Mouse (Mus musculus) liver, postnatal 0 days (tissue): Measurements from ENCODE around the gene Rad51b. TPM values are rescaled to one million over a fixed set of nuclear protein-coding genes. Genes with fewer than 3 reads are reported as not detected.

Experiments used
- ATAC-seq: fragments of 200-750 bp; cut with Nextera tagmentation; 2 replicates; pipeline ENCODE4 v1.8.0; 2017; ENCODE audit warnings: mild to moderate bottlenecking, moderate library complexity
- DNase-seq: peaks from one replicate; pipeline ENCODE4 v3.0.0-alpha.2; 2016
- H3K27ac ChIP-seq: fragments of 300-500 bp; sonication (generic); 2 replicates; pipeline ENCODE4 v1.5.1; 2014; ENCODE audit warnings: antibody characterized with exemption, moderate library complexity, mild to moderate bottlenecking, low read depth
- H3K27me3 ChIP-seq: fragments of 300-500 bp; sonication (generic); 2 replicates; pipeline ENCODE4 v1.6.1; 2014; ENCODE audit warnings: low read length, control low read depth, mixed read lengths; ENCODE audit not compliant: insufficient read depth
- H3K36me3 ChIP-seq: fragments of 300-500 bp; sonication (generic); replicated peaks from 2 replicates; pipeline ENCODE4 v1.6.1; 2014; ENCODE audit warnings: mild to moderate bottlenecking, control low read depth, low read length, moderate library complexity, mixed read lengths; ENCODE audit not compliant: insufficient read depth
- H3K4me1 ChIP-seq: fragments of 300-500 bp; sonication (generic); 2 replicates; pipeline ENCODE4 v1.6.1; 2014; ENCODE audit warnings: antibody characterized with exemption, mild to moderate bottlenecking, control low read depth; ENCODE audit not compliant: insufficient read depth
- H3K4me2 ChIP-seq: fragments of 300-500 bp; sonication (generic); 2 replicates; pipeline ENCODE4 v1.6.1; 2014; ENCODE audit warnings: low read depth, mild to moderate bottlenecking, low read length, moderate library complexity, mixed read lengths
- H3K4me3 ChIP-seq: fragments of 300-500 bp; sonication (generic); 2 replicates; pipeline ENCODE4 v1.5.1; 2014; ENCODE audit warnings: low read depth, low read length
- H3K9ac ChIP-seq: fragments of 300-500 bp; sonication (generic); replicated peaks from 2 replicates; pipeline ENCODE4 v1.6.1; 2014; ENCODE audit warnings: mild to moderate bottlenecking, moderate library complexity
- H3K9me3 ChIP-seq: fragments of 300-500 bp; sonication (generic); 2 replicates; pipeline ENCODE4 v1.6.1; 2016; ENCODE audit warnings: mild to moderate bottlenecking, control low read depth, low read length, mixed read lengths
- CTCF ChIP-seq: sonication (generic); IDR thresholded peaks from 2 replicates; pipeline ENCODE4 v1.5.1; 2016; ENCODE audit warnings: antibody characterized with exemption, low read depth
- EP300 ChIP-seq: IDR thresholded peaks from 2 replicates; pipeline ENCODE4 v1.6.1; 2016; ENCODE audit warnings: antibody characterized with exemption, low read depth, mild to moderate bottlenecking
- WGBS: fragments of 180-500 bp; shearing (Covaris S2); extraction: QIAGEN DNeasy Blood & Tissue Kit; methylation state at CpG from one replicate; pipeline ENCODE4 v1.1.7; 2014; ENCODE audit not compliant: insufficient replicate concordance; 5-methylcytosine and 5-hydroxymethylcytosine counted together
- polyA plus RNA-seq: library from polyadenylated mRNA; unstranded; fragments of >200 nt; fragmentation: Nextera tagmentation; extraction: Ambion mirVana; gene quantifications from 2 replicates; pipeline ENCODE4 v1.2.1, GENCODE M21; 2015

Rad51b gene
- polyA plus RNA-seq, 1 experiment from 2014 or later = 2.5 TPM

DNA sequence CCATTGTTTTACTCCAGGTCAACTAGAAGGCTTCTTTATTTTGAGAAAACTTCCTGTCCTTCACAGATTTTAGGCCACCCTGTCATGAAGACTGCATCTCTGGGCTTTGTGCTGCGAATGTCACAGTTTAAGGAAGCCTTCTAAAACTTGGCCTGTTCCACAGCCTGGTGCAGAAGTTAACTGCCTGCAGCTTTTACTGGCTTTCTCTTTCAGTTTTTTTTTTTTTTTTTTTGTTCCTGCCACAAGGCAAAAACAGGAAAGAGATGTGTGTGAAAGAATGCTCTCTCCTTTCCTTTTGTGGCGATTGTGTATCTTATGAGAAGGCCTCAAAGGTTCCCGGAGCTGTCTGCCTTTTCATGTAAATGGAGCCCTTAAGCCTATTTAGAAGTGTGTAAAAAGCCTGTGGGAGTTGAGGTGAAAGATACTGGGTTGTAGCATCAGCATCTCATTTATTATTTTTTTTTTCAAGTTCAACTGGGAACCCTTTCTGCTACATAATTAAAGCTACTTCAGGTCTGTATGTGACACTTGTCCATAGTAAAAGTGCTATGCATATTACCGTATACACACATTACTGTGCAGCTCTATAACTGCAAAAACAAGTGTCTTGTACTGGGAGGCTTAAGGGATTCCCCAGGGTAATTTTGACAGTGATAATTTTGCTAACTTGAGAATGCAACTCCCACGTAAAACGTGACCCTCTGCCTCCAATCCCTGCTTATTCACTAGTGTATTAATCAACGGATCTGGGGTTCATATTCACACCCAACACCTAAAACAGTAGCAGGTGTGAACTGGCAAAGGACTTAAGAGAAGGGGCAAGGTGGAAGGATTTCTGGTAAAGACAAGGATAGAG, 328.8 kb downstream of the Rad51b start:
- TF ChIP-seq EP300 (peak; percentile 39; the same call in 1 of the 2 replicates), CTCF (no peak)
- Histone ChIP-seq H3K4me1 (peaks cover 12% of the 10 kb centered on the region), H3K27me3 (no peaks in the 10 kb centered on the region), H3K36me3 (no peaks in the 10 kb centered on the region), H3K9ac (no peak overlapping the region), H3K9me3 (no peaks in the 10 kb centered on the region), H3K27ac (peak overlapping the region; percentile 44), H3K4me3 (no peak overlapping the region), H3K4me2 (no peak overlapping the region)
- no peak for DNase-seq
- WGBS = 48% methylated on average over 7 of the region's 7 CpGs
- ATAC-seq = no peak

DNA sequence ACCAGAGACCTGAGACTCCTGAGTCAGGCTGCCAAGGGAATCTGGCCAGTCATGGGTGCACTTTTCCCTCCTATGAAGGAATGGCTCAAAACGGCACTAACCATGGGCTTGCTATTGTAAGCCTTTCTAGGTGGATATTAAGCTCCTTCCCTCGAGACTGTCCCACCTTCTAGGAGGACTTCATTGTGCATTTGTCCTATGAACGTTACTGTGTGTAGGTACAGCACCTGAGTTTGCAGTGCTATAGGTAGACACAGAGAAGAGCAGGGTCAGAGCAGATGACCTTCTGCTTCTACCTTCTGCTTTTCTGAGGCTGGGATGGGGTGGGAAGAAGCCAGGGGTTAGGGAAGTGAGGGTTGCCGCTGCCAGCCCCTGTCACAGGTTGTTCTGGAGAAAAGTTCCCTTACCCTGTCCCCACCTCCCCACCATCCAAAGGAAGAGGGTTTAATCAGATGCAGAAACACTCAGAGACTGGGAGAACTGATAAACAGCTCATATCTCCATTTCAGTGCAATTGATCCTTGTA, 329.5 kb downstream of the Rad51b start:
- no peak for ATAC-seq
- no peak overlapping the region for H3K9ac ChIP-seq
- no peak overlapping the region for H3K4me3 ChIP-seq
- H3K9me3 ChIP-seq = no peaks in the 10 kb centered on the region
- 60% methylated on average over 4 of the region's 4 CpGs for WGBS
- no peak overlapping the region for H3K4me2 ChIP-seq
- no peaks in the 10 kb centered on the region for H3K36me3 ChIP-seq
- no peak for DNase-seq
- H3K27me3 ChIP-seq = no peaks in the 10 kb centered on the region
- peak overlapping the region; percentile 44 for H3K27ac ChIP-seq
- H3K4me1 ChIP-seq = peaks cover 12% of the 10 kb centered on the region
- TF ChIP-seq EP300 (no peak), CTCF (no peak)

DNA sequence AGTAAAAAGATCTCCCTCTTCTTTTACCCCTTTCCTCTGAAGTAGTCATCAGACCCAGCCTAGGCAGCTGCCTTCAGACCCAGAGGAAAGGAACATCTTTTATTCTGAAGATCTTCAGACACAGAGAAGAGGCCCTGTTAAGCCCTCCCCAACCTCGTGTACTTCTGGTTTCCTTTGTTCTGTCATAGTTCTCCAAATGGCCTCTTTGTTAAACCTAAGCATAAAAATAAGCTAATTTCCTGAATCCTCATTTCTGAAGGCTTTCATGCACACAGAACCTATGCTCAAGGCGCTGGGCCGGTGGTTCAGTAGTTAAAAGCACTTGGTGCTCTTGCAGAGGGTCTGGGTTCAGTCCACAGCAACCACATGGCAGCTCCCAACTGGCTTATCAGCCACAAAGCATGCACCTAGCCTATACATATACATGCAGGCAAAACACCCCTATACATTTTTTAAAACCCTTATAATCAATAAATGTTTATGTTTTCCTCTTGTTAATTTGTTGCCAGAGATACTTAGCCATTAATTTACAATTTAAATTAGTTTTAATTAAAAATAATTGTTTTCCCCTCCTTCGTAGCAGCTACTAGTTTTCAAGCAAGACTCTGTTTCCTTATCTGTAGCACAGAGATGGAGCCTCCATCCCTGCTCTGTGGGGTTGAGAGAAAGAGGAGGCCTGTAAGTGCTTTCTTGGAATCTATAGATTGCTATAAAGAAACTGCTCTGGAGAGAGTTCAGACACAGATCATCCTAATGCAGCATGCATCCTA, 330.5 kb downstream of the Rad51b start:
- H3K36me3 ChIP-seq = no peaks in the 10 kb centered on the region
- H3K9me3 ChIP-seq = no peaks in the 10 kb centered on the region
- TF ChIP-seq EP300 = no peak
- no peak for TF ChIP-seq CTCF
- WGBS = 39% methylated on average over 4 of the region's 4 CpGs
- no peak for DNase-seq
- no peaks in the 10 kb centered on the region for H3K27me3 ChIP-seq
- no peak for ATAC-seq
- no peak overlapping the region for H3K4me3 ChIP-seq
- H3K9ac ChIP-seq = no peak overlapping the region
- peak overlapping the region; percentile 60 for H3K27ac ChIP-seq
- H3K4me1 ChIP-seq = peaks cover 12% of the 10 kb centered on the region
- no peak overlapping the region for H3K4me2 ChIP-seq

DNA sequence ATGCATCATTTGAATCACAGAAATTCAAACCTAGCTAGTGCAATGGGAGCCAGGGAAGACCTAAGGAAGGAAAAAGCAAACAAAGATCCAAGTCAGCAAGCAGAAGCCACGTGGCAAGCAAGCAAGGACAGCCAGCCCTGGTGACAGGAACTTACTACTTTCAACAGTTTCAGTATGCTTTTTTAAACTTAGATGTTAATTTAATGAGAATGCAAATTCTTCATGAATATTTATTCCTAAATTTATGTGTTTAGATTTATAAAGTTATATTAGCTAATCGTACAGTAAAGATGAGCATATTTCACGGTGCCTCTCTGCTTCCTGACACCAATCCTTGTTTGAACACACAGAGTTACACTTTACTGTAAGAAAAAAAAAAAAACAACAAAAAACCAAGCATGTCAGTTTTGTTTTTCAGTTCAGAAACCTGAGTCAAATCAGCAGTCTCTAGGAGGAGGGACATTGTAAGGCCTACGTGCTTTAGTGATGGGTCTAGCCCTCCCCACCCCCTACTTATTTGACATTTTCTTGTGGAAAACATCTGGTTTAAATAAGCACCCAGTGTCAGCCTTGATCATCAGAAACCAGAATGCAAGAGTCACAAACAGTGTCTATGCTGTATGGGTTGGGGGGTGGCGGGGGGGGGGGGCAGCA, 331.2 kb downstream of the Rad51b start:
- H3K4me1 ChIP-seq = peaks cover 12% of the 10 kb centered on the region
- no peaks in the 10 kb centered on the region for H3K27me3 ChIP-seq
- no peak for DNase-seq
- H3K36me3 ChIP-seq = no peaks in the 10 kb centered on the region
- TF ChIP-seq CTCF = no peak
- TF ChIP-seq EP300 = no peak
- no peak overlapping the region for H3K4me3 ChIP-seq
- peak overlapping the region; percentile 55 for H3K27ac ChIP-seq
- 73% methylated on average over 5 of the region's 5 CpGs for WGBS
- H3K4me2 ChIP-seq = no peak overlapping the region
- ATAC-seq = no peak
- H3K9ac ChIP-seq = no peak overlapping the region
- no peaks in the 10 kb centered on the region for H3K9me3 ChIP-seq

DNA sequence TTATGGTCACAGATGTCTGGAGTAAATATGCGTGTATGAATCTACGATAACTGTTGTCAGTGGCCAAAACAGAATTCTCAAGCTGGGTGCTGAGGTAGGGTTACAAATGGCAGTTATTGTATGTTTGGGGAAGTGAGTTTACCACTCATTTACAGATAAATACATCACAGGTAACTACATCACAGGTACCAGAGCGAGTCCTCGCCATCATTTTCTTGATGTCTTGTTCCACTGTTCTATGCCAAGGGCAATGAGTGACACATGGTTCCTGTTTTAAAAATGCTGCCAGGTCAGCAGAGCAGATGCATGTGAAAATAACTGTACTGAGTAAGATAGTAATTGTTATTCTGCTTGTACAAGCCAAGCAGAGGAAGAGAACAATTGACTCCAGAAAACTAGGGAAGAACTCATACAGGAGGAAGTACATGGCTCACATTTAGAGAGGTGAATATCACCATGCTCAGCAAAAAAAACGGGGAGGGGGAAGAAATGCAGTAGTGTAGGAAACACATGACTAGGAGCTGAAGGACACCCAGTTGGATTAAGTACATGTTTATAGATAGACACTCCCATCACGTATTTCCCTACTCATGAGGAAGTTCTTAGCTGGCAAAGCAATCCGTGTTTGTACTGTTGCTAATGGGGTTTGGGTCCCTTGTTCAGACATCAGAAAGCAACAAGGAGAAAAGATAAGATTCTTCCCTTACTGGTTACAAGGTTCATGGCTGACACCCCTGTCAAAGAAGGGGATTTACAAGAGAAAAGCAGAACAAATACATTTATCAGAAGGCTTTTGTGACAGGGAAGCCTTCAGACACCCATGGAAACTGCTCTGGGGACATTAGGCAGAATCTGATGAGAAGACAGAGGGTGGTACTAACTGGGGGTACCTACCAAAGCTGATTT, 333.1 kb downstream of the Rad51b start:
- no peak overlapping the region for H3K4me3 ChIP-seq
- 54% methylated on average over 7 of the region's 7 CpGs for WGBS
- H3K4me1 ChIP-seq = peaks cover 12% of the 10 kb centered on the region
- no peaks in the 10 kb centered on the region for H3K27me3 ChIP-seq
- no peak for TF ChIP-seq CTCF
- TF ChIP-seq EP300 = peak; percentile 47; the same call in 1 of the 2 replicates
- peak overlapping the region; percentile 64 for H3K27ac ChIP-seq
- no peak overlapping the region for H3K9ac ChIP-seq
- no peaks in the 10 kb centered on the region for H3K9me3 ChIP-seq
- no peak for DNase-seq
- no peaks in the 10 kb centered on the region for H3K36me3 ChIP-seq
- H3K4me2 ChIP-seq = no peak overlapping the region
- peak; percentile 54 for ATAC-seq
